Mouse (Mus musculus) lung, embryonic 14.5 days (tissue): Measurements from ENCODE around the gene Tmem253. TPM values are rescaled to one million over a fixed set of nuclear protein-coding genes. Genes with fewer than 3 reads are reported as not detected.

Experiments used
- ATAC-seq: fragments of 200-750 bp; cut with Nextera tagmentation; 2 replicates; pipeline ENCODE4 v1.8.0; 2017; ENCODE audit warnings: mild to moderate bottlenecking, moderate TSS enrichment, moderate library complexity; ENCODE audit not compliant: insufficient read depth
- DNase-seq: peaks from one replicate; pipeline ENCODE4 v3.0.0-alpha.2; 2015
- H3K27ac ChIP-seq: fragments of 300-500 bp; sonication (generic); 2 replicates; pipeline ENCODE4 v1.5.1; 2014; ENCODE audit warnings: low read depth, mild to moderate bottlenecking, moderate library complexity
- H3K27me3 ChIP-seq: fragments of 300-500 bp; sonication (generic); 2 replicates; pipeline ENCODE4 v1.6.1; 2014; ENCODE audit warnings: low read length, control low read depth; ENCODE audit not compliant: insufficient read depth
- H3K36me3 ChIP-seq: fragments of 300-500 bp; sonication (generic); 2 replicates; pipeline ENCODE4 v1.6.1; 2014; ENCODE audit warnings: control low read depth; ENCODE audit not compliant: insufficient read depth
- H3K4me1 ChIP-seq: fragments of 300-500 bp; sonication (generic); 2 replicates; pipeline ENCODE4 v1.6.1; 2014; ENCODE audit warnings: antibody characterized with exemption, control low read depth; ENCODE audit not compliant: insufficient read depth
- H3K4me2 ChIP-seq: fragments of 300-500 bp; sonication (generic); 2 replicates; pipeline ENCODE4 v1.6.1; 2014; ENCODE audit warnings: mild to moderate bottlenecking
- H3K4me3 ChIP-seq: fragments of 300-500 bp; sonication (generic); 2 replicates; pipeline ENCODE4 v1.5.1; 2014; ENCODE audit warnings: low read depth, low read length
- H3K9ac ChIP-seq: fragments of 300-500 bp; sonication (generic); 2 replicates; pipeline ENCODE4 v1.6.1; 2014
- H3K9me3 ChIP-seq: fragments of 300-500 bp; sonication (generic); 2 replicates; pipeline ENCODE4 v1.6.1; 2016; ENCODE audit warnings: low read depth, low read length, control low read depth
- CTCF ChIP-seq: IDR thresholded peaks from 2 replicates; pipeline ENCODE4 v1.5.1; 2016; ENCODE audit warnings: antibody characterized with exemption, low read depth
- WGBS: fragments of 180-500 bp; shearing (Covaris S2); extraction: QIAGEN DNeasy Blood & Tissue Kit; methylation state at CpG from one replicate; pipeline ENCODE4 v1.1.7; 2014; 5-methylcytosine and 5-hydroxymethylcytosine counted together
- polyA plus RNA-seq: library from polyadenylated mRNA; unstranded; fragments of >200 nt; fragmentation: Nextera tagmentation; extraction: Ambion mirVana; gene quantifications from 2 replicates; pipeline ENCODE4 v1.2.1, GENCODE M21; 2014

The Tmem253 gene
- polyA plus RNA-seq, 1 experiment from 2014 or later: 0.74 TPM

GRCm38 (mm10) chr14:52012553-52012952 is 2.9 kb upstream of the Tmem253 start:
- WGBS: 78% methylated on average over 5 of the region's 5 CpGs
- Histone ChIP-seq H3K9me3 (no peaks in the 10 kb centered on the region), H3K27me3 (no peaks in the 10 kb centered on the region), H3K4me2 (no peak overlapping the region), H3K9ac (no peak overlapping the region), H3K27ac (no peak overlapping the region), H3K36me3 (peaks cover 22% of the 10 kb centered on the region), H3K4me3 (no peak overlapping the region), H3K4me1 (peaks cover 23% of the 10 kb centered on the region)
- DNase-seq (no peak), ATAC-seq (no peak)
- no peak for TF ChIP-seq CTCF

GRCm38 (mm10) chr14:52013021-52013610 is 2.3 kb upstream of the Tmem253 start:
- peak overlapping the region; percentile 69 for H3K4me2 ChIP-seq
- TF ChIP-seq CTCF: no peak
- no peaks in the 10 kb centered on the region for H3K9me3 ChIP-seq
- peak overlapping the region; percentile 80 for H3K9ac ChIP-seq
- WGBS: 53% methylated on average over 8 of the region's 8 CpGs
- ATAC-seq: no peak
- no peaks in the 10 kb centered on the region for H3K27me3 ChIP-seq
- H3K4me1 ChIP-seq: peaks cover 23% of the 10 kb centered on the region
- peak overlapping the region; percentile 61 for H3K4me3 ChIP-seq
- peaks cover 20% of the 10 kb centered on the region for H3K36me3 ChIP-seq
- no peak for DNase-seq
- peak overlapping the region; percentile 93; the same call in 1 of the 2 replicates for H3K27ac ChIP-seq

GRCm38 (mm10) chr14:52013771-52014219 is 1.7 kb upstream of the Tmem253 start:
- Histone ChIP-seq H3K27ac (peak overlapping the region; percentile 93), H3K4me3 (peak overlapping the region; percentile 61), H3K4me1 (peaks cover 23% of the 10 kb centered on the region), H3K4me2 (peak overlapping the region; percentile 69), H3K9ac (peak overlapping the region; percentile 80), H3K9me3 (no peaks in the 10 kb centered on the region), H3K27me3 (no peaks in the 10 kb centered on the region), H3K36me3 (peaks cover 13% of the 10 kb centered on the region; the same call in 1 of the 2 replicates)
- 4% methylated on average over 14 of the region's 24 CpGs for WGBS
- TF ChIP-seq CTCF: no peak
- DNase-seq (peak; percentile 61), ATAC-seq (peak; percentile 21; the same call in 1 of the 2 replicates)

GRCm38 (mm10) chr14:52014271-52014760 is 1.1 kb upstream of the Tmem253 start:
- H3K36me3 ChIP-seq: peaks cover 8% of the 10 kb centered on the region; the same call in 1 of the 2 replicates
- WGBS: 2% methylated on average over 24 of the region's 80 CpGs
- peak overlapping the region; percentile 61 for H3K4me3 ChIP-seq
- H3K4me2 ChIP-seq: peak overlapping the region; percentile 69
- ATAC-seq: peak; percentile 30
- peak overlapping the region; percentile 93 for H3K27ac ChIP-seq
- peak overlapping the region; percentile 80 for H3K9ac ChIP-seq
- peaks cover 22% of the 10 kb centered on the region for H3K4me1 ChIP-seq
- H3K27me3 ChIP-seq: no peaks in the 10 kb centered on the region
- no peak for TF ChIP-seq CTCF
- no peaks in the 10 kb centered on the region for H3K9me3 ChIP-seq
- DNase-seq: peak; percentile 29

- H3K4me1 ChIP-seq: peaks cover 18% of the 10 kb centered on the region
- H3K9me3 ChIP-seq: no peaks in the 10 kb centered on the region
- no peaks in the 10 kb centered on the region for H3K27me3 ChIP-seq
- DNase-seq (peak; percentile 79), ATAC-seq (peak; percentile 50)
- peak overlapping the region; percentile 93 for H3K27ac ChIP-seq
- no peak for TF ChIP-seq CTCF
- peak overlapping the region; percentile 61 for H3K4me3 ChIP-seq
- WGBS: under 1% methylated on average over 18 of the region's 28 CpGs
- peak overlapping the region; percentile 80 for H3K9ac ChIP-seq
- H3K36me3 ChIP-seq: 0 out of 2 replicates have a peak, but pooled peaks cover 6% of the 10 kb centered on the region
- peak overlapping the region; percentile 69 for H3K4me2 ChIP-seq
These were observed 622 bp upstream of the Tmem253 start for GRCm38 (mm10) chr14:52014761-52015311.

GRCm38 (mm10) chr14:52016625-52017405 is 1.4 kb downstream of the Tmem253 start:
- Histone ChIP-seq H3K36me3 (0 out of 2 replicates have a peak, but pooled peaks cover 6% of the 10 kb centered on the region), H3K4me1 (peaks cover 16% of the 10 kb centered on the region; the same call in 1 of the 2 replicates), H3K9ac (no peak overlapping the region), H3K27ac (no peak overlapping the region), H3K9me3 (no peaks in the 10 kb centered on the region), H3K4me3 (no peak overlapping the region), H3K27me3 (no peaks in the 10 kb centered on the region), H3K4me2 (no peak overlapping the region)
- ATAC-seq (no peak), DNase-seq (no peak)
- no peak for TF ChIP-seq CTCF
- WGBS: 80% methylated on average over 13 of the region's 13 CpGs

- Histone ChIP-seq H3K4me1 (peaks cover 21% of the 10 kb centered on the region; the same call in 1 of the 2 replicates), H3K36me3 (0 out of 2 replicates have a peak, but pooled peaks cover 6% of the 10 kb centered on the region), H3K9ac (no peak overlapping the region), H3K27me3 (no peaks in the 10 kb centered on the region), H3K4me2 (no peak overlapping the region), H3K4me3 (no peak overlapping the region), H3K27ac (no peak overlapping the region), H3K9me3 (no peaks in the 10 kb centered on the region)
- no peak for TF ChIP-seq CTCF
- ATAC-seq (no peak), DNase-seq (no peak)
- 68% methylated on average over 4 of the region's 4 CpGs for WGBS
These were observed 2.2 kb downstream of the Tmem253 start for GRCm38 (mm10) chr14:52017662-52018061.
